Mouse (Mus musculus) midbrain, embryonic 15.5 days (tissue): Measurements from ENCODE around the gene Tbc1d9b. TPM values are rescaled to one million over a fixed set of nuclear protein-coding genes. Genes with fewer than 3 reads are reported as not detected.

ENCODE experiments used
- ATAC-seq: fragments of 200-750 bp; cut with Nextera tagmentation; replicated peaks from 2 replicates; pipeline ENCODE4 v1.8.0; 2017; ENCODE audit warnings: moderate TSS enrichment
- H3K27ac ChIP-seq: fragments of 300-500 bp; sonication (generic); 2 replicates; pipeline ENCODE4 v1.5.1; 2015; ENCODE audit warnings: mild to moderate bottlenecking, inconsistent platforms
- H3K27me3 ChIP-seq: fragments of 300-500 bp; sonication (generic); replicated peaks from 2 replicates; pipeline ENCODE4 v1.6.1; 2015; ENCODE audit warnings: inconsistent platforms
- H3K36me3 ChIP-seq: fragments of 300-500 bp; sonication (generic); replicated peaks from 2 replicates; pipeline ENCODE4 v1.6.1; 2015; ENCODE audit warnings: inconsistent platforms
- H3K4me1 ChIP-seq: fragments of 300-500 bp; sonication (generic); 2 replicates; pipeline ENCODE4 v1.6.1; 2015; ENCODE audit warnings: inconsistent platforms
- H3K4me2 ChIP-seq: fragments of 300-500 bp; sonication (generic); 2 replicates; pipeline ENCODE4 v1.6.1; 2015; ENCODE audit warnings: inconsistent platforms, mild to moderate bottlenecking, moderate library complexity
- H3K4me3 ChIP-seq: fragments of 300-500 bp; sonication (generic); 2 replicates; pipeline ENCODE4 v1.5.1; 2015; ENCODE audit warnings: mild to moderate bottlenecking, inconsistent platforms
- H3K9ac ChIP-seq: fragments of 300-500 bp; sonication (generic); 2 replicates; pipeline ENCODE4 v1.6.1; 2015; ENCODE audit warnings: mild to moderate bottlenecking, inconsistent platforms
- H3K9me3 ChIP-seq: fragments of 300-500 bp; sonication (generic); 2 replicates; pipeline ENCODE4 v1.6.1; 2016; ENCODE audit warnings: inconsistent platforms
- WGBS: fragments of 180-500 bp; shearing (Covaris S2); methylation state at CpG from one replicate; pipeline ENCODE4 v1.1.7; 2015; ENCODE audit warnings: mixed read lengths; 5-methylcytosine and 5-hydroxymethylcytosine counted together
- polyA plus RNA-seq: library from polyadenylated mRNA; unstranded; fragments of >200 nt; fragmentation: Nextera tagmentation; extraction: Ambion mirVana; gene quantifications from 2 replicates; pipeline ENCODE4 v1.2.1, GENCODE M21; 2015

Tbc1d9b gene
- polyA plus RNA-seq, 1 experiment from 2014 or later: 43.2 TPM

GRCm38 (mm10) chr11:50104016-50104415 is 27.2 kb upstream of the Tbc1d9b start:
- no peaks in the 10 kb centered on the region for H3K27me3 ChIP-seq
- H3K36me3 ChIP-seq: peaks cover 13% of the 10 kb centered on the region; the same call in 1 of the 2 replicates
- 0 out of 2 replicates have a peak, but pooled peaks cover 5% of the 10 kb centered on the region for H3K4me1 ChIP-seq
- H3K9ac ChIP-seq: no peak overlapping the region
- H3K9me3 ChIP-seq: no peaks in the 10 kb centered on the region
- H3K4me3 ChIP-seq: no peak overlapping the region
- WGBS: 93% methylated on average over 6 of the region's 6 CpGs
- no peak for ATAC-seq
- H3K4me2 ChIP-seq: no peak overlapping the region
- H3K27ac ChIP-seq: no peak overlapping the region; the same call in 1 of the 2 replicates

- Histone ChIP-seq H3K27me3 (no peaks in the 10 kb centered on the region), H3K9me3 (no peaks in the 10 kb centered on the region), H3K4me2 (no peak overlapping the region), H3K36me3 (peaks cover 7% of the 10 kb centered on the region; the same call in 1 of the 2 replicates), H3K9ac (no peak overlapping the region), H3K4me3 (no peak overlapping the region), H3K27ac (no peak overlapping the region), H3K4me1 (0 out of 2 replicates have a peak, but pooled peaks cover 5% of the 10 kb centered on the region)
- 97% methylated on average over 5 of the region's 5 CpGs for WGBS
- ATAC-seq: no peak
Observed at GRCm38 (mm10) chr11:50105237-50105636, 26.0 kb upstream of the Tbc1d9b start.

- Histone ChIP-seq H3K9ac (no peak overlapping the region), H3K4me3 (no peak overlapping the region), H3K4me1 (0 out of 2 replicates have a peak, but pooled peaks cover 5% of the 10 kb centered on the region), H3K9me3 (no peaks in the 10 kb centered on the region), H3K27ac (no peak overlapping the region), H3K27me3 (no peaks in the 10 kb centered on the region), H3K36me3 (peaks cover 7% of the 10 kb centered on the region; the same call in 1 of the 2 replicates), H3K4me2 (no peak overlapping the region)
- no peak for ATAC-seq
- WGBS: 89% methylated on average over 7 of the region's 7 CpGs
Observed at GRCm38 (mm10) chr11:50106024-50106423, 25.2 kb upstream of the Tbc1d9b start.

- H3K9me3 ChIP-seq: no peaks in the 10 kb centered on the region
- no peak overlapping the region for H3K27ac ChIP-seq
- H3K9ac ChIP-seq: no peak overlapping the region
- 0 out of 2 replicates have a peak, but pooled peaks cover 2% of the 10 kb centered on the region for H3K4me1 ChIP-seq
- WGBS: 69% methylated on average over 8 of the region's 8 CpGs
- H3K4me2 ChIP-seq: no peak overlapping the region
- no peaks in the 10 kb centered on the region for H3K27me3 ChIP-seq
- H3K4me3 ChIP-seq: no peak overlapping the region
- no peak for ATAC-seq
- H3K36me3 ChIP-seq: peaks cover 7% of the 10 kb centered on the region; the same call in 1 of the 2 replicates
Observed at GRCm38 (mm10) chr11:50108823-50109244, 22.4 kb upstream of the Tbc1d9b start.

GRCm38 (mm10) chr11:50114329-50114728 is 16.9 kb upstream of the Tbc1d9b start:
- peaks cover 2% of the 10 kb centered on the region; the same call in 1 of the 2 replicates for H3K4me1 ChIP-seq
- H3K4me3 ChIP-seq: no peak overlapping the region
- H3K4me2 ChIP-seq: no peak overlapping the region
- no peaks in the 10 kb centered on the region for H3K9me3 ChIP-seq
- 14% methylated on average over 5 of the region's 5 CpGs for WGBS
- no peak overlapping the region for H3K27ac ChIP-seq
- peak; percentile 57; the same call in 1 of the 2 replicates for ATAC-seq
- 0 out of 2 replicates have a peak, but pooled peaks cover 4% of the 10 kb centered on the region for H3K36me3 ChIP-seq
- no peak overlapping the region for H3K9ac ChIP-seq
- H3K27me3 ChIP-seq: no peaks in the 10 kb centered on the region

DNA sequence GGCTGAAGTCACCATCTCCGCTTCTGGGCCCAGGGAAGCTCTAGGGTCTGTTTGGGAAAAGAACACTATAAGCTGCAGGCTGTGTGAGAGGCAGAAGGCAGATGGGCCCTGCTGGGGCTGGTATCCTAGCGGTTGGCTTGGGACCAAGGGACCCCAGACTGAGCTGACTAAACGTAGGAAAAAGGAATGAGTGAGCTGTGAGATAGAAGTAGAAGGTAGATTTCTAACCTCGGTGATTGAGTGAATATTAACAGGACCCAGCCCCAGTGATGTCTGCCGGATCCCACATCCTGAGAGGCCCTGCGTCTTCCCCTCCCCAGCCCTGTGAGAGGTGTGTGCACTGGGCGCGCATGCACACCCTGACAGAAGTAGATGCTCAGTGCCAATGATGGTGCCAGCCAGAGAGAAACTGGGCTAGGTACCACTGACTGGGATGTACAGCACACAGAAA is 8.5 kb upstream of the Tbc1d9b start:
- no peak overlapping the region for H3K27ac ChIP-seq
- no peak for ATAC-seq
- no peak overlapping the region for H3K4me3 ChIP-seq
- peaks cover 15% of the 10 kb centered on the region; the same call in 1 of the 2 replicates for H3K36me3 ChIP-seq
- no peaks in the 10 kb centered on the region for H3K27me3 ChIP-seq
- no peak overlapping the region for H3K9ac ChIP-seq
- H3K9me3 ChIP-seq: no peaks in the 10 kb centered on the region
- no peak overlapping the region for H3K4me2 ChIP-seq
- no peaks in the 10 kb centered on the region for H3K4me1 ChIP-seq
- 88% methylated on average over 8 of the region's 8 CpGs for WGBS

DNA sequence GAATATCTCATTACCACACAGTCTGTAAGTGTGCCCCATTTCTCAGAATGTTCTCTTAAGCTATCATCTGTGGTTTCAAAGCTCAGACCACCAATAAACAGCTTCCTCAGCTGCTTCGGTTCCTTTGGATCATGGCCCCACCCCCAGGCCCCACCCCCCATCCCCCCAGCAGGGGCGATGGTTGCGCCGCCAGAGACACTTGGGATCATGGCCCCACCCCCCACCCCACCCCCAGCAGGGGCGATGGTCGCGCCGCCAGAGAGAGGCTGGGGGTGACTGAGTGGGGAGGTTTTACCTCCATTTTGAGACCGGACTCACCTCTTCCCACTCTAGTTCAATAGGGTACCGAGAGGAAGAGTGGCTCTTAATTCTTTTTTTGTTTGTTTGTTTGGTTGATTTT is 3.4 kb upstream of the Tbc1d9b start:
- no peak overlapping the region for H3K4me3 ChIP-seq
- no peak overlapping the region for H3K9ac ChIP-seq
- WGBS: 6% methylated on average over 10 of the region's 10 CpGs
- H3K36me3 ChIP-seq: no peaks in the 10 kb centered on the region
- ATAC-seq: no peak
- no peaks in the 10 kb centered on the region for H3K9me3 ChIP-seq
- no peaks in the 10 kb centered on the region for H3K27me3 ChIP-seq
- H3K4me1 ChIP-seq: peaks cover 17% of the 10 kb centered on the region
- no peak overlapping the region for H3K27ac ChIP-seq
- peak overlapping the region; percentile 30 for H3K4me2 ChIP-seq

GRCm38 (mm10) chr11:50131801-50132201 is 605 bp downstream of the Tbc1d9b start:
- Histone ChIP-seq H3K27ac (peak overlapping the region; percentile 93), H3K4me3 (peak overlapping the region; percentile 95), H3K4me1 (peaks cover 17% of the 10 kb centered on the region), H3K9ac (peak overlapping the region; percentile 98), H3K4me2 (peak overlapping the region; percentile 81), H3K9me3 (no peaks in the 10 kb centered on the region), H3K27me3 (no peaks in the 10 kb centered on the region), H3K36me3 (peaks cover 5% of the 10 kb centered on the region)
- peak; percentile 10 for ATAC-seq
- 5% methylated on average over 10 of the region's 10 CpGs for WGBS

GRCm38 (mm10) chr11:50132265-50132664 is 1.1 kb downstream of the Tbc1d9b start:
- Histone ChIP-seq H3K9ac (peak overlapping the region; percentile 98), H3K4me2 (peak overlapping the region; percentile 81), H3K27me3 (no peaks in the 10 kb centered on the region), H3K27ac (no peak overlapping the region), H3K9me3 (no peaks in the 10 kb centered on the region), H3K4me1 (peaks cover 17% of the 10 kb centered on the region), H3K4me3 (peak overlapping the region; percentile 95), H3K36me3 (peaks cover 5% of the 10 kb centered on the region)
- no peak for ATAC-seq
- WGBS: 81% methylated on average over 6 of the region's 6 CpGs

DNA sequence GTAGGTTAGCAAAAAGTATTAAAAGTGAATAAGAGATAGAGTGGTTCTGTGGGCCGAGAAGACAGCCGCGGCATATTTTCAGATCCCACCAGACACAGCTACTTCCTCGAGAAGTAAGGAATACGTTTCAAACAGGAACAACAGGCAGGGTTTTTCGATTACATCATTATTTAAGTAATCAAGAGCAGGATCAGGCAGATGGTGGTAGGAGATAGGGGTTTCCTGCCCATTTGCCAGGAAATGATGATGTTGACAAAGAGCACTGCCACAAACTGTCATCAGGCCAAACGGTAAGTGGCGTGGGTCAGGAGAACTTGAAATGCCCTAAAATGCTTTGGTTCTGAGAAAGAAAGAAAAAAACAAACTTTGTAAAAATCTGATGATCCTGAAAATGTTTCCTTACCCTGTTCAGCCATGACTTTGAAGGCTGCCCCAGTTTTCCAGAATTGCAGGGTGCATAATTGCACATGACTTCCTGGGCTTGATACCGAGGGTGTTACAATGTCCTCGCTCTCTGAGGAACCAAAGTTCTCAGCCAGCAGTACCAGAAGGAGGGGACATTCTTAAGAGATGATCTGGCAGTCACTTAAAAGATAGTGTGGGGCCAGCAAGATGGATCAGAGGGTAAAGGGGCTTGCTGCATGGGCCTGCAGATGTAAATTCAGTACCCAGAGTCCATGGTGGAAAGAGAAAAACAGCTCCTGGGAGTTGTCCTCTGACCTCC is 3.1 kb downstream of the Tbc1d9b start:
- Histone ChIP-seq H3K36me3 (peaks cover 5% of the 10 kb centered on the region), H3K4me2 (no peak overlapping the region), H3K4me1 (peaks cover 17% of the 10 kb centered on the region), H3K9me3 (no peaks in the 10 kb centered on the region), H3K27me3 (no peaks in the 10 kb centered on the region), H3K4me3 (no peak overlapping the region), H3K27ac (no peak overlapping the region), H3K9ac (no peak overlapping the region)
- WGBS: 85% methylated on average over 10 of the region's 10 CpGs
- no peak for ATAC-seq

DNA sequence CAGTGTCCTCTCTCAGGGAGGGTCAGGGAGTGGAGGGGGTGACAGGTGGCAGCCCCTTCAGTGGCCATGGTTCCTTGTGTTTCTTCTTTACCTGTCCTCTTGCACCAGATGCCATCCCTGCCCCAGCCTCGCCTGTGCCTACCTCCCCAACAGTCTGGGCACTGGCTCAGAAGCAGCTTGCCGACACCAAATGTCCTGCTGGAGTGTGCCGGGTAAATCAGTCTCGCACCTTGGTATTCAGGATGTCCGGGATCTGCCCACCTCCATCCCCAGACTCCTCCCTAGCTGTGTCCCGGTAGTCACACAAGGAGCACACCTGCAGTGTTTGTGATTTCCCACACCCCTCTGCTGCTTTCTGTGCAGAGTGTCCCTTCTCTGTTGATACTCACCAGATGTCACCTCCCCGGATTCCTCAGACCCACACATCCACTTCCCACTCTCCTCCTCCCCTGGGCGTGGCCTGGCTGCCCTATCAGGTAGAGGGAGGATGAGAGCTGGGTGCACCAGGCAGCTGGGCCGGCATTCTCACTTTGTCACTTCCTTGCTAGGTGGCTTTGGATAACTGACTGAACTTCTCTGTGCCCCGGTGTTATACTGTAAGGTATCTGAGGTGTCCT is 7.1 kb downstream of the Tbc1d9b start:
- peaks cover 28% of the 10 kb centered on the region for H3K36me3 ChIP-seq
- no peaks in the 10 kb centered on the region for H3K4me1 ChIP-seq
- no peak for ATAC-seq
- no peaks in the 10 kb centered on the region for H3K27me3 ChIP-seq
- H3K27ac ChIP-seq: no peak overlapping the region
- no peak overlapping the region for H3K4me3 ChIP-seq
- no peak overlapping the region for H3K4me2 ChIP-seq
- WGBS: 83% methylated on average over 10 of the region's 10 CpGs
- no peaks in the 10 kb centered on the region for H3K9me3 ChIP-seq
- no peak overlapping the region for H3K9ac ChIP-seq

DNA sequence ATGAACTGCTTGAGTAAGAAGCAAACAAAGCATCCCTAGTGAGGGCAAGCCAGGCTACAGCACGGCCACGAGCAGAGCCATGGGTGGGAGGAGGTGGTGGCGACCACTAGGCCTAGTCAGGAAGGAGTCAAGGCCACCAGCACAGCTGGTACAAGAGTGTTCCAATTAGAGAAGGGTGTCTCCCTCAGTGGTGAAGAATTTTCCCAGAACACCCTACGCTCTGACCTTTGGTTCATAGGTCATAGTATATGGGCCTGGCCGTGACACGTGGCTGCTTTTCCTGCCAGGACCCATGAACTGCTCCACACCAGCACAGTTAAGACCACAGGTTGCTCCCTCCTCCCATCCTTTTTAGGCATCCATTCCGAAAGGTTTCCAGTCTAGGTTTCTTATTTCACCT is 8.4 kb downstream of the Tbc1d9b start:
- H3K27ac ChIP-seq: no peak overlapping the region
- no peaks in the 10 kb centered on the region for H3K4me1 ChIP-seq
- H3K36me3 ChIP-seq: peaks cover 35% of the 10 kb centered on the region
- no peaks in the 10 kb centered on the region for H3K9me3 ChIP-seq
- H3K9ac ChIP-seq: no peak overlapping the region
- WGBS: 88% methylated on average over 7 of the region's 7 CpGs
- ATAC-seq: no peak
- no peak overlapping the region for H3K4me2 ChIP-seq
- H3K4me3 ChIP-seq: no peak overlapping the region
- H3K27me3 ChIP-seq: no peaks in the 10 kb centered on the region
